Comparison of ENCODE assay signal across 18 mouse cellular contexts in genomic region chr15:10760006-10760405, GRCm38 (mm10). TPM values are rescaled to one million over a fixed set of nuclear protein-coding genes. Genes with fewer than 3 reads are reported as not detected.
DNase-seq lines count a peak whose midpoint lies in the region; ATAC-seq and TF ChIP-seq lines count a peak whose summit lies in the region.
"Had no signal": no experiment of that assay in that cellular context is flagged by ENCODE, and none has a peak within 500 bp of the region (broad histone marks: within the 10 kb centered on the region; RNA-seq: fewer than 3 reads in every experiment).

No protein-coding gene starts in this region.

- TF ChIP-seq EP300 in lung, postnatal 0 days (IDR thresholded peaks at IDR 0.05), result peak; percentile 91

- H3K27me3 ChIP-seq in heart, embryonic 12.5 days (replicated peaks), result peaks cover 32% of the 10 kb centered on the region
- no peaks in the 10 kb centered on the region for H3K27me3 ChIP-seq in C2C12 (ENCODE audit: control insufficient read depth, insufficient read depth, insufficient read length)
- no peaks in the 10 kb centered on the region for H3K27me3 ChIP-seq in lung, postnatal 0 days (replicated peaks; ENCODE audit: insufficient read depth, low read length)
- H3K27me3 ChIP-seq: CH12.LX; liver, embryonic 15.5 days had no signal

- peak overlapping the region; percentile 30 for H3ac ChIP-seq in C2C12 (ENCODE audit: control insufficient read depth, insufficient read length, low read depth)

- DNase-seq in heart, adult 11 months, result peak; percentile 90
- peak; percentile 21 for DNase-seq in 3134 (ENCODE audit: extremely low read depth, insufficient read length, low spot score)
- DNase-seq in lung, postnatal 0 days (ENCODE audit: low spot score), result peak; percentile 91
- DNase-seq in right cerebral cortex, adult 18-20 months, result no peak
- DNase-seq in kidney, adult 9 months, result no peak
- DNase-seq: cerebellum, adult 11-12 months; gastrocnemius, postnatal 14 days; heart, postnatal 36 days; kidney, adult 2 months; kidney, postnatal 4 days; thymus, postnatal 4 days had no signal

- H3K4me3 ChIP-seq in heart, embryonic 12.5 days, result no peak overlapping the region
- H3K4me3 ChIP-seq in C2C12 (ENCODE audit: insufficient read depth, poor library complexity, severe bottlenecking), result no peak overlapping the region
- H3K4me3 ChIP-seq in lung, postnatal 0 days (ENCODE audit: low read depth, low read length), result no peak overlapping the region
- H3K4me3 ChIP-seq: heart, embryonic 10.5 days; liver, embryonic 15.5 days; midbrain, embryonic 10.5 days had no signal

- no peaks in the 10 kb centered on the region for H3K79me3 ChIP-seq in C2C12 (ENCODE audit: low read depth)

- no peaks in the 10 kb centered on the region for H3K36me3 ChIP-seq in heart, embryonic 12.5 days
- H3K36me3 ChIP-seq in C2C12 (ENCODE audit: control insufficient read depth, insufficient read depth), result no peaks in the 10 kb centered on the region
- no peaks in the 10 kb centered on the region for H3K36me3 ChIP-seq in lung, postnatal 0 days (ENCODE audit: insufficient read depth, low read length)
- H3K36me3 ChIP-seq: heart, embryonic 10.5 days; liver, embryonic 15.5 days; midbrain, embryonic 10.5 days had no signal

- H3K4me2 ChIP-seq in heart, embryonic 12.5 days, result no peak overlapping the region
- no peak overlapping the region for H3K4me2 ChIP-seq in lung, postnatal 0 days (replicated peaks; ENCODE audit: low read depth, low read length)
- H3K4me2 ChIP-seq: liver, embryonic 15.5 days had no signal

- no peak overlapping the region for H3K27ac ChIP-seq in heart, embryonic 12.5 days (ENCODE audit: poor library complexity, severe bottlenecking)
- H3K27ac ChIP-seq in lung, postnatal 0 days (ENCODE audit: low read length), result peak overlapping the region; percentile 71
- H3K27ac ChIP-seq: heart, embryonic 10.5 days; liver, embryonic 15.5 days; midbrain, embryonic 10.5 days had no signal

- H3K4me1 ChIP-seq in heart, embryonic 12.5 days (replicated peaks), result no peaks in the 10 kb centered on the region
- 0 out of 2 replicates have a peak, but pooled peaks cover 3% of the 10 kb centered on the region for H3K4me1 ChIP-seq in lung, postnatal 0 days (ENCODE audit: insufficient read depth, low read depth, low read length)
- H3K4me1 ChIP-seq: heart, embryonic 10.5 days; liver, embryonic 15.5 days; midbrain, embryonic 10.5 days had no signal

- H3K9me3 ChIP-seq in heart, embryonic 12.5 days (replicated peaks), result no peaks in the 10 kb centered on the region
- H3K9me3 ChIP-seq in lung, postnatal 0 days (ENCODE audit: low read length), result no peaks in the 10 kb centered on the region
- H3K9me3 ChIP-seq: liver, embryonic 15.5 days; midbrain, embryonic 10.5 days had no signal

- no peak for ATAC-seq in heart, embryonic 12.5 days (ENCODE audit: insufficient number of reproducible peaks, low FRiP score)
- peak; percentile 89 for ATAC-seq in lung, postnatal 0 days
- ATAC-seq: forebrain, embryonic 16.5 days had no signal

- 77% methylated on average over 12 of the region's 12 CpGs for WGBS in heart, embryonic 12.5 days
- 62% methylated on average over 12 of the region's 12 CpGs for WGBS in lung, postnatal 0 days

- TF ChIP-seq CTCF in C2C12 (IDR thresholded peaks at IDR 0.05; ENCODE audit: control insufficient read depth, insufficient read depth, insufficient read length), result no peak
- TF ChIP-seq CTCF in lung, postnatal 0 days (IDR thresholded peaks at IDR 0.05), result no peak

- no peak overlapping the region for H3K9ac ChIP-seq in heart, embryonic 12.5 days
- H3K9ac ChIP-seq in lung, postnatal 0 days (replicated peaks; ENCODE audit: low read depth), result no peak overlapping the region
- H3K9ac ChIP-seq: liver, embryonic 15.5 days had no signal

- H3K79me2 ChIP-seq in C2C12 (ENCODE audit: control insufficient read depth, insufficient read depth), result no peaks in the 10 kb centered on the region

TF ChIP-seq in C2C12, 6 proteins besides CTCF, POLR2A, EP300 and RAD21:
- TF ChIP-seq FOSL1 (IDR thresholded peaks at IDR 0.05; ENCODE audit: insufficient read depth, low read length, poor library complexity, severe bottlenecking), result peak; percentile 69
- TF ChIP-seq MYOG (IDR thresholded peaks at IDR 0.05; ENCODE audit: control insufficient read depth, extremely low read depth, insufficient read length), result no peak
- TF ChIP-seq USF1 (IDR thresholded peaks at IDR 0.05; ENCODE audit: low read depth), result peak; percentile 59
- TF ChIP-seq MYOD1 (IDR thresholded peaks at IDR 0.05; ENCODE audit: control insufficient read depth, insufficient read length, low read depth), result no peak
- peak; percentile 76 for TF ChIP-seq CEBPB (IDR thresholded peaks at IDR 0.05; ENCODE audit: low read depth)
- TF ChIP-seq MAX (IDR thresholded peaks at IDR 0.05), result peak; percentile 21

RNA-seq across cellular contexts. Expression of gene Rai14, which starts 45.6 kb away (rescaled TPM):
- 25.6 and 27.5 TPM in 2 replicates for polyA plus RNA-seq in heart, embryonic 12.5 days (2016; fragmentation: Nextera tagmentation; extraction: Ambion mirVana)
- 55.1 TPM for polyA plus RNA-seq in C2C12 (2012; fragmentation: generic; extraction: Trizol)
- polyA plus RNA-seq in lung, postnatal 0 days (2015; fragmentation: Nextera tagmentation; extraction: Ambion mirVana), result 56.0 and 63.0 TPM in 2 replicates

Comparison
In these comparisons a context has a peak if more than half of its experiments do, and no peak if none do; other contexts are left out.
1. DNase-seq: peak in heart, adult 11 months (single experiment), 3134 (single experiment) and lung, postnatal 0 days (single experiment); none in right cerebral cortex, adult 18-20 months (single experiment) and kidney, adult 9 months (single experiment).